Mouse (Mus musculus) 3134 (cell line): ENCODE measurements around the gene Phospho1.

Source experiments
- DNase-seq: peaks from one replicate; pipeline ENCODE4 v3.0.0-alpha.2; 2011; ENCODE audit warnings: low spot score; ENCODE audit not compliant: insufficient read length; ENCODE audit errors: extremely low read depth

Gene Phospho1

GRCm38 (mm10) chr11:95811741-95812140 lies 12.6 kb upstream of the Phospho1 start:
- DNase-seq: no peak

- no peak for DNase-seq
Measured at GRCm38 (mm10) chr11:95812224-95812623, 12.1 kb upstream of the Phospho1 start.

DNA sequence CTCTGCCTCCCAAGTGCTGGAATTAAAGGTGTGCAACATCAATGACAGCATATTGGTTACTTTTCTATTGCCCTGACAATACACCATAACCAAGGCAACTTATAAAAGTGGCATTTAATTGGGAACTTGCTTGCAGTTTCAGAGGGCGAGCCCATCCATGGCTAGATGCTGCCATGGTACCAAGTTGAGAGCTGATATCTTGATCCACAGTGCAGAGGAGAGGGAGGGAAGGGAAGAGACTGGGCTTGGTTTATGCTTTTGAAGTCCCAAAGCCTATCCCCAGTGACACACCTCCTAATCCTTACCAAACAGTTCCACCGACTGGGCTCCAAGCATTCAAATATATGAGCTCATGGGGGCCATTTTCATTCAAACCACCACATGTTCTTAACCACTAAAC lies 10.2 kb upstream of the Phospho1 start:
- no peak for DNase-seq

DNA sequence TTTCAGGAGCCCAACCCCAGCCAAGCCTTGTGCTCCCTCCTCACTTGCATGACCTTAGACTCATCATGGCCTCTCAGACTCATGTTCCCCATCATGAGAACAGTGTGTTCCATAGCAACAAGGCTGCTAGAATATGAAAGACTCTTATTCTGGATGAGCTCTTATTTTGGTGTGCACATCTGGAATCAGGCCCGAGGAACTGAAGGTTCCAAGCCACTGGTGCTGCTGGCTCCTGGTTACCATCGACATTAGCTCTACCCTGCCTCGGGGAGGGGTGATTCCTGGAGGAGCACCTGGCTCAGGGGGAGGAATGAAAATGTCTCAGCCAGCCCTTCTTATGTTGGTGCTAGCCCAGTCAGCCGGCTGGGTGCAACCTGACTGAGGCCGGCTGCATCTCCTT lies 9.4 kb upstream of the Phospho1 start:
- DNase-seq: no peak

- DNase-seq: no peak
Measured at GRCm38 (mm10) chr11:95815412-95815811, 8.9 kb upstream of the Phospho1 start.

GRCm38 (mm10) chr11:95819138-95819537 lies 5.2 kb upstream of the Phospho1 start:
- no peak for DNase-seq

DNA sequence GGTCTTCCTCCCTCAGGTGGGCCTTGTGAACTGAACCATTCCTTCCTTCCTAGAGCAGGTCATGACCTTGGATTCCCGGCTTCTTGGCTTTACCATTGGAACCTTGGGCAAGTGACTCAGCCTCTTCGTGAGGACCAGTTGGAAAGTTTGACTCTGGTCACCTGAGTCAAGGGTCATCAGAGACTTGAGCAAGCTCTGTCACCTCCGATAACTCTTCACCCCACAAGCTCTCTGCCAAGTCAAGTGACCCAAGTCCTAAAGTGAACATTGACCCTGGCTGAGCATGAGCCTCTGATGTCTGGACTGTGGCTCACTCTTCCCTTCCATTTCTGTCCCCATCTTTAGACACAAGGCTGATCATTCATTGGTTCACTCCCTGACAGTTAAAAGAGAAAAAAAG lies 2.8 kb upstream of the Phospho1 start:
- DNase-seq: no peak

DNA sequence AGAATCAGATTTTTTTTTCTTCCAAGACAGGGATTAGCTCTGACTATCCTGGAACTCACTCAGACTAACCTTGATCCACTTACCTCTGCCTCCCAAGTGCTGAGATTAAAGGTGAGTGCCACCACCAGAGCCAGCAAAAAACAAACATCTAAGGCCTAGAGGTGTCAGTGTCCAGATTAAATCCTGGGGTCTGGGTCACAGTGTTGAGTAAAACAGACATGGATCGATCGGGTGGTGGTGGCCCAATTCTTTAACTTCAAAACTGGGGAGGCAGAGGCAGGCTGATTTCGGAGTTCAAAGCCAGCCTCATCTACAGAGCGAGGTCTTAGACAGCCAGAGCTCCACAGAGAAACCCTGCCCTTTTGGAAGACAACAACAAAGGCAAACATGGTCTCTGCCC lies 1.9 kb upstream of the Phospho1 start:
- DNase-seq: no peak

DNA sequence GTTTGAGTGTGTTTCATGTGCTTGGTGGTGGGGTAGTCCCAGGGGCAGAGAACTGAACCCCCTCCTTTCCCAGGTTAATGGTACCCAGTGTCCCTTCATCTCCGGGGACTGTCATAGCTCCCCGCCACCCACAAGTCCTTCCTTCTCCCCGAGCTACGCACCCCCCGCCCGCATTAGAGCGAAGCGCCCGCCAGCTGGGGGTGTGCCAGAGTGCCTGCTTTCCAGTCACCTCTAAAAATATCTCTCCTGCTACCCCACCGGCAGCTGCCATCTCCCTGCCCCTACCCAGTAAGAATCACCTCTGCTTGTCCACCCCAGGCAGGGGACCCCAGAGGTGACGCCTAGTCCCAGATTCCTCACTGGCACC lies 561 bp downstream of the Phospho1 start:
- peak; percentile 63 for DNase-seq

GRCm38 (mm10) chr11:95825625-95826024 lies 1.3 kb downstream of the Phospho1 start:
- DNase-seq: no peak

DNA sequence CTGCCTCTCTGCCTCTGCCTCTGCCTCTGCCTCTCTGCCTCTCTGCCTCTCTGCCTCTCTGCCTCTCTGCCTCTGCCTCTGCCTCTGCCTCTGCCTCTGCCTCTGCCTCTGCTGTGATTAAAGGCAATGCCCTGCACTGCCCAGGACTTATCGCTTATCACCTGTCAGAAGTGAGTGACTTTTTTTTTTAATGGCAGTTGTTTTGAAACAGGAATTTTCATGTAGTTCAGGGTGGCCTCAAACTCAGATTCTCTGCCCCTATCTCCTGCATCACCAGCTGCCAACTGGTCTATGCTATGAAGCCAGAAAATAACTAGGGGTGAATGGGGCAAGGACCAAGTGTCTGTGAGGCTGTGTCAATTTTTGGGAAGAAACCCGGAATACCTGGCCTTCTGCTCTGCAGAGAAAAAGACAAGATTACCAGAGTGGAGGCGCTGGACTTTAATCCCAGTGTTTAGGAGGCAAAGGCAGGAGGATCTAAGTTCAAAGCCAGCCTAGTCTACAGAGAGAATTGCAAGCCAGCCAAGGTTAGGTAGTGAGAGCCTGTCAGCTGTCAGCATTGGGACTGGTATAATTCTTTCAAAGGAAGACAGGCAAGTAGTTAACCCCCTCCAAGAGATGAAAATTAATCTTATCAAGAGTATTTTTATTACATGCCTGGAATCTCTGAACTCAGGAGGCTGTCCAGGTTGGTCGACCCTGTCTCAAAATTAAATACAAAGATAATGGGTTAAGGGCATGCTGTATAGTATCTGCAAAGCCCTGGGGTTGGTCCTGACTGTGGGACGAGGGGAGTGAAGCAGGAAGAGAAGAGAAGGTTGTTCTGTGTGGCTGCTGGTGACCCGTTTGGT lies 2.2 kb downstream of the Phospho1 start:
- no peak for DNase-seq

- DNase-seq: no peak
Measured at GRCm38 (mm10) chr11:95827168-95827447, 2.8 kb downstream of the Phospho1 start.

DNA sequence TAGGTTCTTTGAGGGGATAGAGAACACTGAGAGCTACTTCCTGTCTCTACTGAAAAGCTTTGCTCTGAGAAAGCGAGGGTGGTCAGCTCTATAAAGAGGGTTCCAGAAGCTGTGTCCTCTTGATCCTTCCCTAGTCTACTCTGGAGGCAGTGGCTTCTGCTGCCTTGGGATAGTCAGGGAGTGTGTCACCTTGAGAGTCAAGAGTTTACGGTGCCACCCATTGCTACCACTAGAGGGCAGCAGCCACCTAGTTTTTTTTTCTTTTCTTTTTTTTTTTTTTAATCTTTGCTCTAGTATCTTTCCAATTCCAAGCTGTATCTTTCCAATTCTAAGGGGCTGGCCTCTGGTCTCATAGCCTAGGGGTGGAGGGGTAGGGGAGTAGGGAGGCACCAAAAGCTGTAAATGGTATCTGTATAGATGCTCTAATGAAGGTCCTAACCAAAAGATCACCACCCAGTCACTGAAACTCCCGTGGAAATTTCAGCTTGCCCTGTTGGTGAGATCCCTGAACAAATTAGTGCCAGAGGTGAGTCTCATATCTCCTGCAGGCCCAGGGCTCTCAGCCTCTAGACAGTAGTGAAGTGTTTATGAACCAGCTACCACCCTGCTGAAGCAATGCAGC lies 3.3 kb downstream of the Phospho1 start:
- no peak for DNase-seq

GRCm38 (mm10) chr11:95828181-95828964 lies 4.1 kb downstream of the Phospho1 start:
- DNase-seq: no peak

DNA sequence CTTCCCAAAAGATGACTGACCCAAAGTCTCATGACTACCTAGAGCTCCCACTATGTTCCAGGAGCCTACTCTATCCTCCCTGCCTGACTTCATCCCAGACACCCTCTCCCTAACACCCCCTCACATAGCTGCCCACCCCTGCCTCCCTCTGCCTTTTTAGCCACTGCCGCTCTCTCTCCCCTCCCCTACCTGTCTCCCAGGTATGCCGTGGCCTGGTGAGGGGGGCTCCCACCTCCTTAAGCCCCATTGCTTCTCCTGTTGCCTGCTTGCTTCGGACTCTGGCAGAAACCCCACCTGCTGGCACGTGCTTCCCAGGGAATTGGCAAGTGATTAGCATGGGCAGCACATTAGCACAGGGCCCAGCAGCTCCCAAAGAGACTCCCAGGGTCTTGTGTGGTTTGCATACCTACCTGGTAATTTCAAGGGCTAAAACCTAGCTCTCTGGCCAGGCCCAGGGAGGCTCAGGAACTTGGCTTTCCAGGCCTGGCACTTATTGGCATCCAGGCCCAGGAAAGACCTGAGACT lies 5.3 kb downstream of the Phospho1 start:
- DNase-seq: no peak

- DNase-seq: no peak
Measured at GRCm38 (mm10) chr11:95830411-95831275, 6.3 kb downstream of the Phospho1 start.

GRCm38 (mm10) chr11:95831276-95831619 lies 6.9 kb downstream of the Phospho1 start:
- DNase-seq: no peak

DNA sequence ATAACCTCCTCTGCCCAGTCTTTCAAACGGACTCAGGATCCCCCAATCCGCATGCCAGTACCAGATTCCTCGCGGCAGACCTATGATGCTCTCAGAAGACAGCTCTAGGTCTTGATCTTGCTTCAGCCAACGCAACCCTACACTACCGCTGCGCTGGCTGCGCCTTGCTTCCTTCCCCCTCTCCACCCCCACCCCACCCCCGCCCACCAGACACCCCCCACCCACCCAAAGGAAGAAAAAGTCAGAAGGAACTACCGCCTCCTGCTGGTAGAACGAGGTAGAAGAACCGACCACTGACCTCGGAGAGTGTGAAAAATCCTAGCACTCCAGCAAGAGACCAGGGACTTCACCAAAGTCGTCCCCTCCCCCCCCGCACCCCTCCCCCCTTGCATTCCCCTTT lies 7.3 kb downstream of the Phospho1 start:
- DNase-seq: no peak

DNA sequence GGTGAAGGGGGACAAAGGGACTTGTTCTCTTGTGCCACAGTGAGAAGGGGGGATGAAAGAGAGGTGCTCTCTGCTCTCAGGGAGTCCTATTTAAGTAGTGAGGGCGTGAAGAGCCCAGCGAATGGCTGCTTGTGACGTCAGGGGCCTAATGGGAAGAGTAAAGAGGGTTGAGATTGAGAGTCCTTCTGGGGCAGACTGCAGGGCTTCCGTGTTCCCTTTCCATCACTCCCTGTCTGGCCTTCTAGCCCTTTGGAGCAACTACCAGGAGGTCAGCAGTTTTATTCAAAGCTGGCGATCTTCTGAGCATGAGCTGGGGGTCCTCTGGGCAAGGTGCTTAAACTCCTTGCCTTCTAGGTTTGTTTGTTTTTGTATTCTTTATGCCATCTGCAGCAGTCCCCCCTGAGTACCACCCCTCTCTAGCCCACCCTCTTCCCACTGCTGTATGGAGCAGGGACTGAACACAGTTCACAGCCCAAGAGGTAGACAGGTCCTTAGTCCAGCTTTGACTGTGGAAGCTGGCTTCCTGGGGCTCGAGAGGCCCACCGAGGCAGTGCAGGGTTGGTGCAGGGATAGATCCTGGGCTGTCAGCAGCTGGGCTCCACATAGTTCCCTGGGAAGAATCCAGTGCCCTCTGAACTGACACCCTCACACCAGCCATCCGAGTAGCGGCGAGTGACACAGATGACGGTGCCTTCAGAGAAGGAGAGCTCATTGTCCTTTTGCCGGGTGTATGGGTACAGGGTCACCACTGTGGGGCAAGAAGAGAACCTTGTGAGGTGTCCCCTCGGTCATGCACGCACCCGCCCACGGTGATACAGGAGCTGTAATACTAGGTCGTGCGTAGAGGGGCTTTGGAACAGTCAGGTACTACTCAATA lies 8.1 kb downstream of the Phospho1 start:
- no peak for DNase-seq
